10 mouse cellular contexts compared by ENCODE assay signal in the genomic region with DNA sequence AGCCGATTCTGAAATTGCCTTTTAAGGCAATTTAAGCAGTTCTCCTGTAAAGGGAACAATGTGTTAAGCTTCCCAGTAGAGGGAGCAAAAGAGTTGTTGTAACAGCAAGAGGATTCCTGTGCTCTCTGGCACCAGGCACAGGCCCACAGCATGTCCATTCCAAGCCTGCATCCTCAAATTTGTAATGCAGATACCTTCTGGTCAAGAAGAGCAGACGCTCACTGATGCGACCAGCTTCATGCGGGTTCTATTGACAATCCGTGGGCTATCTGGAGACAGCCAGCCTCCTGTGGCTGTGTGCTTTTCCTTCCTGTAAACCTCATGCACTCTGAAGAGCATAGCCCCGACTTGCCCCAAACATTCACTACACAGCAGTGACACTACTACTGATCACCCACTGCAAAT. TPM values are rescaled to one million over a fixed set of nuclear protein-coding genes. Genes with fewer than 3 reads are reported as not detected.
A peak's percentile ranks its signal among the peaks of the same experiment; 100 is the strongest.
DNase-seq lines count a peak whose midpoint lies in the region; ATAC-seq and TF ChIP-seq lines count a peak whose summit lies in the region.
"Had no signal": no experiment of that assay in that cellular context is flagged by ENCODE, and none has a peak within 500 bp of the region (broad histone marks: within the 10 kb centered on the region; RNA-seq: fewer than 3 reads in every experiment).

No protein-coding gene starts in this region.

- WGBS in intestine, postnatal 0 days, result 20% methylated on average over 6 of the region's 6 CpGs
- WGBS in limb, embryonic 14.5 days, result 22% methylated on average over 6 of the region's 6 CpGs
- 31% methylated on average over 6 of the region's 6 CpGs for WGBS in midbrain, embryonic 14.5 days

- H3K9ac ChIP-seq in intestine, postnatal 0 days (ENCODE audit: low read depth, low read length), result no peak overlapping the region
- H3K9ac ChIP-seq in limb, embryonic 14.5 days (ENCODE audit: low read depth, low read length, severe bottlenecking), result no peak overlapping the region
- H3K9ac ChIP-seq in midbrain, embryonic 14.5 days (replicated peaks; ENCODE audit: low read length), result no peak overlapping the region
- H3K9ac ChIP-seq: embryonic facial prominence, embryonic 13.5 days had no signal

- peak; percentile 23 for DNase-seq in right cerebral cortex, adult 18-20 months
- DNase-seq in right cerebral cortex, postnatal 25 days, result no peak
- DNase-seq in NIH3T3 (ENCODE audit: low read depth), result peak; percentile 83
- peak; percentile 41 for DNase-seq in embryo, embryonic 9.5 days (ENCODE audit: extremely low spot score)
- peak; percentile 63 for DNase-seq in limb, embryonic 14.5 days (ENCODE audit: low spot score)
- peak; percentile 84 for DNase-seq in midbrain, embryonic 14.5 days

- no peaks in the 10 kb centered on the region for H3K9me3 ChIP-seq in intestine, postnatal 0 days (ENCODE audit: control insufficient read depth)
- H3K9me3 ChIP-seq in limb, embryonic 14.5 days (ENCODE audit: control insufficient read depth, low read length), result no peaks in the 10 kb centered on the region
- H3K9me3 ChIP-seq in midbrain, embryonic 14.5 days (ENCODE audit: control insufficient read depth, low read length), result no peaks in the 10 kb centered on the region
- H3K9me3 ChIP-seq: embryonic facial prominence, embryonic 13.5 days had no signal

- no peak overlapping the region for H3K4me3 ChIP-seq in intestine, postnatal 0 days (ENCODE audit: low read depth, low read length)
- no peak overlapping the region for H3K4me3 ChIP-seq in limb, embryonic 14.5 days (replicated peaks; ENCODE audit: low read length)
- H3K4me3 ChIP-seq in midbrain, embryonic 14.5 days (replicated peaks; ENCODE audit: low read depth, low read length), result no peak overlapping the region
- H3K4me3 ChIP-seq: embryonic facial prominence, embryonic 13.5 days had no signal

- TF ChIP-seq POLR2A in limb, embryonic 14.5 days (IDR thresholded peaks at IDR 0.05; ENCODE audit: borderline replicate concordance, extremely low read depth, insufficient read depth, insufficient read length), result no peak

- H3K36me3 ChIP-seq in intestine, postnatal 0 days (ENCODE audit: control insufficient read depth, insufficient read depth), result no peaks in the 10 kb centered on the region
- no peaks in the 10 kb centered on the region for H3K36me3 ChIP-seq in limb, embryonic 14.5 days (ENCODE audit: control insufficient read depth, insufficient read depth, low read length)
- no peaks in the 10 kb centered on the region for H3K36me3 ChIP-seq in midbrain, embryonic 14.5 days (ENCODE audit: control insufficient read depth, insufficient read depth, low read length)
- H3K36me3 ChIP-seq: embryonic facial prominence, embryonic 13.5 days had no signal

- TF ChIP-seq CTCF in intestine, postnatal 0 days (IDR thresholded peaks at IDR 0.05; ENCODE audit: low read depth), result peak; percentile 84

- ATAC-seq in intestine, postnatal 0 days, result no peak
- no peak for ATAC-seq in limb, embryonic 14.5 days (ENCODE audit: low FRiP score, low read depth)
- ATAC-seq in midbrain, embryonic 14.5 days (ENCODE audit: low FRiP score, low TSS enrichment), result peak; percentile 71; the same call in 1 of the 2 replicates
- ATAC-seq in erythroblast, adult 5-6 weeks (replicated peaks; ENCODE audit: low FRiP score, poor library complexity, severe bottlenecking), result no peak

- H3K27me3 ChIP-seq in intestine, postnatal 0 days (replicated peaks; ENCODE audit: control insufficient read depth, insufficient read depth, low read length), result no peaks in the 10 kb centered on the region
- H3K27me3 ChIP-seq in limb, embryonic 14.5 days (ENCODE audit: control insufficient read depth, insufficient read depth, low read length), result no peaks in the 10 kb centered on the region
- H3K27me3 ChIP-seq in midbrain, embryonic 14.5 days (ENCODE audit: control insufficient read depth, insufficient read depth, low read length), result no peaks in the 10 kb centered on the region
- H3K27me3 ChIP-seq: embryonic facial prominence, embryonic 13.5 days had no signal

- H3K27ac ChIP-seq in intestine, postnatal 0 days (ENCODE audit: low read depth, low read length), result no peak overlapping the region
- H3K27ac ChIP-seq in limb, embryonic 14.5 days (replicated peaks; ENCODE audit: low read depth, low read length), result no peak overlapping the region
- H3K27ac ChIP-seq in midbrain, embryonic 14.5 days (replicated peaks; ENCODE audit: low read depth, low read length), result no peak overlapping the region
- H3K27ac ChIP-seq: embryonic facial prominence, embryonic 13.5 days; macrophage had no signal

- H3K4me2 ChIP-seq in intestine, postnatal 0 days (replicated peaks; ENCODE audit: low read depth), result no peak overlapping the region
- no peak overlapping the region for H3K4me2 ChIP-seq in limb, embryonic 14.5 days (replicated peaks; ENCODE audit: low read depth, low read length, severe bottlenecking)
- H3K4me2 ChIP-seq in midbrain, embryonic 14.5 days (ENCODE audit: low read length), result no peak overlapping the region
- H3K4me2 ChIP-seq: embryonic facial prominence, embryonic 13.5 days had no signal

- H3K4me1 ChIP-seq in intestine, postnatal 0 days (replicated peaks; ENCODE audit: control insufficient read depth, insufficient read depth, low read length), result no peaks in the 10 kb centered on the region
- H3K4me1 ChIP-seq in limb, embryonic 14.5 days (ENCODE audit: control insufficient read depth, insufficient read depth, low read length), result no peaks in the 10 kb centered on the region
- H3K4me1 ChIP-seq in midbrain, embryonic 14.5 days (ENCODE audit: control insufficient read depth, insufficient read depth, low read length), result no peaks in the 10 kb centered on the region
- H3K4me1 ChIP-seq: embryonic facial prominence, embryonic 13.5 days had no signal

RNA-seq across cellular contexts. Expression of gene Ms4a6d, which starts 6.9 kb away (rescaled TPM):
- 4.4 and 5.4 TPM in 2 replicates for polyA plus RNA-seq in intestine, postnatal 0 days (2015; fragmentation: Nextera tagmentation; extraction: Ambion mirVana)
- polyA plus RNA-seq in limb, embryonic 14.5 days (2012; rRNA removed), result 5.3 and 5.4 TPM in 2 replicates
- polyA plus RNA-seq in limb, embryonic 14.5 days (2014; fragmentation: Nextera tagmentation; extraction: Ambion mirVana), result 7.4 TPM in 2 replicates
- 0.66 and 4.0 TPM in 2 replicates for polyA plus RNA-seq in midbrain, embryonic 14.5 days (2014; fragmentation: Nextera tagmentation; extraction: Ambion mirVana)
- total RNA-seq in erythroblast, adult 5-6 weeks (2015; ENCODE audit: low replicate concordance), result 2.5 and 8.4 TPM in 2 replicates
- 0.60 and 2.4 TPM in 2 replicates for total RNA-seq in erythroblast, adult 5-6 weeks (2017; ENCODE audit: low replicate concordance)

RNA-seq across cellular contexts. Expression of gene Ms4a2, which starts 12.0 kb away (rescaled TPM):
- 0.04 TPM in 1 of 2 replicates, not detected in the other for polyA plus RNA-seq in intestine, postnatal 0 days (2015; fragmentation: Nextera tagmentation; extraction: Ambion mirVana)
- 0.99 and 1.5 TPM in 2 replicates for polyA plus RNA-seq in limb, embryonic 14.5 days (2012; rRNA removed)
- 1.8 and 1.9 TPM in 2 replicates for polyA plus RNA-seq in limb, embryonic 14.5 days (2014; fragmentation: Nextera tagmentation; extraction: Ambion mirVana)
- polyA plus RNA-seq in midbrain, embryonic 14.5 days (2014; fragmentation: Nextera tagmentation; extraction: Ambion mirVana), result 0.32 TPM in 1 of 2 replicates, not detected in the other
- total RNA-seq in erythroblast, adult 5-6 weeks (2015; ENCODE audit: low replicate concordance), result 19.4 and 26.9 TPM in 2 replicates
- total RNA-seq in erythroblast, adult 5-6 weeks (2017; ENCODE audit: low replicate concordance), result 17.3 and 30.1 TPM in 2 replicates

RNA-seq across cellular contexts. Expression of gene Ms4a3, which starts 29.1 kb away (rescaled TPM):
- polyA plus RNA-seq in intestine, postnatal 0 days (2015; fragmentation: Nextera tagmentation; extraction: Ambion mirVana), result not detected in 2 replicates
- polyA plus RNA-seq in limb, embryonic 14.5 days (2012; rRNA removed), result 0.13 TPM in 1 of 2 replicates, not detected in the other
- 0.39 TPM in 1 of 2 replicates, not detected in the other for polyA plus RNA-seq in limb, embryonic 14.5 days (2014; fragmentation: Nextera tagmentation; extraction: Ambion mirVana)
- not detected in 2 replicates for polyA plus RNA-seq in midbrain, embryonic 14.5 days (2014; fragmentation: Nextera tagmentation; extraction: Ambion mirVana)
- total RNA-seq in erythroblast, adult 5-6 weeks (2015; ENCODE audit: low replicate concordance), result 204 and 267 TPM in 2 replicates
- total RNA-seq in erythroblast, adult 5-6 weeks (2017; ENCODE audit: low replicate concordance), result 91.2 and 97.0 TPM in 2 replicates
- polyA plus RNA-seq: embryonic facial prominence, embryonic 13.5 days had no signal

RNA-seq across cellular contexts. Expression of gene Oosp2, which starts 48.8 kb away (rescaled TPM):
- not detected in 2 replicates for polyA plus RNA-seq in intestine, postnatal 0 days (2015; fragmentation: Nextera tagmentation; extraction: Ambion mirVana)
- not detected in 2 replicates for polyA plus RNA-seq in limb, embryonic 14.5 days (2012; rRNA removed)
- polyA plus RNA-seq in limb, embryonic 14.5 days (2014; fragmentation: Nextera tagmentation; extraction: Ambion mirVana), result not detected in 2 replicates
- not detected in 2 replicates for polyA plus RNA-seq in midbrain, embryonic 14.5 days (2014; fragmentation: Nextera tagmentation; extraction: Ambion mirVana)
- not detected in 2 replicates for total RNA-seq in erythroblast, adult 5-6 weeks (2015; ENCODE audit: low replicate concordance)
- not detected in 2 replicates for total RNA-seq in erythroblast, adult 5-6 weeks (2017; ENCODE audit: low replicate concordance)
- polyA plus RNA-seq: embryonic facial prominence, embryonic 13.5 days; macrophage had no signal
